Mouse (Mus musculus) liver, adult 2 months (tissue): ENCODE data around the gene Fars2.

Source experiments
- CTCF ChIP-seq: fragments of 200-500 bp; IDR thresholded peaks from 2 replicates; pipeline ENCODE4 v1.5.1; 2011; ENCODE audit warnings: low read depth, low read length, control low read depth
- POLR2A ChIP-seq: fragments of 200-500 bp; IDR thresholded peaks from 2 replicates; pipeline ENCODE4 v1.6.1; 2011; ENCODE audit warnings: low read length, control low read depth; ENCODE audit not compliant: insufficient read depth; ENCODE audit errors: extremely low read depth

GRCm38 (mm10) chr13:36751861-36752260, 634.6 kb downstream of the Fars2 start:
- TF ChIP-seq CTCF (no peak), POLR2A (no peak)
